Mouse (Mus musculus) MEL (cell line): ENCODE results near the gene Cmklr1. TPM values are rescaled to one million over a fixed set of nuclear protein-coding genes. Genes with fewer than 3 reads are reported as not detected.

Source experiments
- DNase-seq: peaks from one replicate; pipeline ENCODE4 v3.0.0; 2011; ENCODE audit warnings: low read depth, low spot score
- H3K27ac ChIP-seq: 2 replicates; pipeline ENCODE4 v1.5.1; 2012; ENCODE audit warnings: low read depth, mild to moderate bottlenecking, control low read depth, low read length, moderate library complexity; ENCODE audit not compliant: control insufficient read depth
- H3K27me3 ChIP-seq, 2 experiments: fragments of 150-350 bp in 1 of 2; sonication (generic) in 1 of 2; 2 replicates each; pipeline ENCODE4 v1.6.1; 2012; ENCODE audit warnings: low read length in 2 of 2, mild to moderate bottlenecking in 2 of 2, improper control_type of control experiment in 1 of 2, moderate library complexity in 1 of 2; ENCODE audit not compliant: insufficient read depth in 2 of 2, control insufficient read depth in 1 of 2
- H3K36me3 ChIP-seq, 2 experiments: 2 replicates each; pipeline ENCODE4 v1.6.1; 2012 to 2014; ENCODE audit warnings: low read length in 2 of 2, improper control_type of control experiment in 1 of 2, inconsistent platforms in 1 of 2, mild to moderate bottlenecking in 1 of 2; ENCODE audit not compliant: insufficient read depth in 2 of 2, control insufficient read depth in 1 of 2
- H3K4me1 ChIP-seq, 2 experiments: fragments of 150-350 bp in 1 of 2; sonication (generic) in 1 of 2; 2 replicates each; pipeline ENCODE4 v1.6.1; 2012; ENCODE audit warnings: low read length in 2 of 2, improper control_type of control experiment in 1 of 2, mild to moderate bottlenecking in 1 of 2; ENCODE audit not compliant: insufficient read depth in 2 of 2, control insufficient read depth in 1 of 2
- H3K4me3 ChIP-seq, 2 experiments: fragments of 150-350 bp in 1 of 2; sonication (generic) in 1 of 2; 2 replicates each; pipeline ENCODE4 v1.5.1; 2012; ENCODE audit warnings: low read depth in 2 of 2, low read length in 2 of 2, mild to moderate bottlenecking in 2 of 2, moderate library complexity in 2 of 2, control low read depth in 1 of 2, improper control_type of control experiment in 1 of 2; ENCODE audit not compliant: control insufficient read depth in 1 of 2, insufficient read depth in 1 of 2
- H3K79me2 ChIP-seq: 2 replicates; pipeline ENCODE4 v1.6.1; 2012; ENCODE audit warnings: mild to moderate bottlenecking, low read length, moderate library complexity; ENCODE audit not compliant: control insufficient read depth, poor library complexity, insufficient read depth
- H3K9ac ChIP-seq: 2 replicates; pipeline ENCODE4 v1.6.1; 2012; ENCODE audit warnings: low read depth, mild to moderate bottlenecking, control low read depth, low read length, moderate library complexity; ENCODE audit not compliant: control insufficient read depth, poor library complexity, severe bottlenecking
- H3K9me3 ChIP-seq: fragments of 150-350 bp; sonication (generic); replicated peaks from 2 replicates; pipeline ENCODE4 v1.6.1; 2012; ENCODE audit warnings: mild to moderate bottlenecking, low read length, improper control_type of control experiment, moderate library complexity; ENCODE audit not compliant: insufficient read depth
- BHLHE40 ChIP-seq: IDR thresholded peaks from 2 replicates; pipeline ENCODE4 v1.6.1; 2012; ENCODE audit warnings: low read depth, mild to moderate bottlenecking, inconsistent platforms, low read length, improper control_type of control experiment, borderline replicate concordance
- CHD1 ChIP-seq: IDR thresholded peaks from 2 replicates; pipeline ENCODE4 v1.6.1; 2012; ENCODE audit warnings: low read depth, mild to moderate bottlenecking, inconsistent platforms, low read length, improper control_type of control experiment
- E2F4 ChIP-seq: IDR thresholded peaks from 2 replicates; pipeline ENCODE4 v1.6.1; 2011; ENCODE audit warnings: low read depth, low read length, improper control_type of control experiment, borderline replicate concordance
- ELF1 ChIP-seq: IDR thresholded peaks from 2 replicates; pipeline ENCODE4 v1.6.1; 2014; ENCODE audit warnings: low read depth, mild to moderate bottlenecking, inconsistent platforms, low read length, improper control_type of control experiment, moderate library complexity
- EP300 ChIP-seq, 2 experiments: IDR thresholded peaks; 2 replicates each; pipeline ENCODE4 v1.6.1; 2011; ENCODE audit warnings: improper control_type of control experiment in 2 of 2, low read length in 2 of 2, low read depth in 1 of 2, mild to moderate bottlenecking in 1 of 2
- ETS1 ChIP-seq: IDR thresholded peaks from 2 replicates; pipeline ENCODE4 v1.6.1; 2012; ENCODE audit warnings: low read depth, mild to moderate bottlenecking, inconsistent platforms, low read length, improper control_type of control experiment, moderate library complexity
- HCFC1 ChIP-seq: IDR thresholded peaks from 2 replicates; pipeline ENCODE4 v1.6.1; 2012; ENCODE audit warnings: low read depth, mild to moderate bottlenecking, inconsistent platforms, low read length, improper control_type of control experiment, moderate library complexity
- MAFK ChIP-seq: IDR thresholded peaks from 2 replicates; pipeline ENCODE4 v1.6.1; 2011; ENCODE audit warnings: low read depth, mild to moderate bottlenecking, low read length, improper control_type of control experiment, borderline replicate concordance
- MAX ChIP-seq: IDR thresholded peaks from 2 replicates; pipeline ENCODE4 v1.6.1; 2011; ENCODE audit warnings: low read length, improper control_type of control experiment
- MAZ ChIP-seq: IDR thresholded peaks from 2 replicates; pipeline ENCODE4 v1.6.1; 2012; ENCODE audit warnings: low read depth, mild to moderate bottlenecking, inconsistent platforms, low read length, improper control_type of control experiment
- MXI1 ChIP-seq: IDR thresholded peaks from 2 replicates; pipeline ENCODE4 v1.6.1; 2011; ENCODE audit warnings: mild to moderate bottlenecking, low read depth, low read length, improper control_type of control experiment
- NRF1 ChIP-seq: IDR thresholded peaks from 2 replicates; pipeline ENCODE4 v1.6.1; 2014; ENCODE audit warnings: low read depth, mild to moderate bottlenecking, inconsistent platforms, low read length, improper control_type of control experiment, moderate library complexity; ENCODE audit not compliant: poor library complexity, insufficient read depth, severe bottlenecking
- POLR2A ChIP-seq, 2 experiments: IDR thresholded peaks; 2 replicates each; pipeline ENCODE4 v1.6.1; 2011 to 2012; ENCODE audit warnings: low read length in 2 of 2, mild to moderate bottlenecking in 2 of 2, control low read depth in 1 of 2, improper control_type of control experiment in 1 of 2, low read depth in 1 of 2, moderate library complexity in 1 of 2; ENCODE audit not compliant: control insufficient read depth in 1 of 2, insufficient read depth in 1 of 2, poor library complexity in 1 of 2
- POLR2AphosphoS2 ChIP-seq: IDR thresholded peaks from 2 replicates; pipeline ENCODE4 v1.6.1; 2011; ENCODE audit warnings: low read length, improper control_type of control experiment
- TAL1 ChIP-seq: IDR thresholded peaks from 2 replicates; pipeline ENCODE4 v1.6.1; 2012; ENCODE audit warnings: mild to moderate bottlenecking, inconsistent platforms, low read length, moderate library complexity, mixed read lengths
- ZC3H11A ChIP-seq: IDR thresholded peaks from 2 replicates; pipeline ENCODE4 v1.6.1; 2012; ENCODE audit warnings: low read depth, mild to moderate bottlenecking, inconsistent platforms, low read length, improper control_type of control experiment
- ZMIZ1 ChIP-seq: IDR thresholded peaks from 2 replicates; pipeline ENCODE4 v1.6.1; 2012; ENCODE audit warnings: low read depth, mild to moderate bottlenecking, inconsistent platforms, low read length, improper control_type of control experiment, moderate library complexity
- ZNF384 ChIP-seq: IDR thresholded peaks from 2 replicates; pipeline ENCODE4 v1.6.1; 2012; ENCODE audit warnings: low read depth, mild to moderate bottlenecking, inconsistent platforms, low read length, improper control_type of control experiment
- polyA plus RNA-seq, 2 experiments: library from polyadenylated mRNA; stranded (reverse) in 1 of 2; unstranded in 1 of 2; fragments of >175 nt in 1 of 2; fragments of >200 nt in 1 of 2; gene quantifications; 2 replicates each; pipeline versions ENCODE4 v1.2.1 to v1.2.4; 2012; ENCODE audit warnings: low replicate concordance in 2 of 2, low read depth in 1 of 2; ENCODE audit not compliant: insufficient read length in 2 of 2, insufficient read depth in 1 of 2, missing spikeins in 1 of 2
- total RNA-seq: library from RNA; depleted of rRNA; stranded (reverse); fragments of 300-350 nt; gene quantifications from 2 replicates; pipeline ENCODE4 v1.2.3, GENCODE M21; 2012

Cmklr1 gene
- total and polyA plus RNA-seq, 3 experiments = not detected

DNA sequence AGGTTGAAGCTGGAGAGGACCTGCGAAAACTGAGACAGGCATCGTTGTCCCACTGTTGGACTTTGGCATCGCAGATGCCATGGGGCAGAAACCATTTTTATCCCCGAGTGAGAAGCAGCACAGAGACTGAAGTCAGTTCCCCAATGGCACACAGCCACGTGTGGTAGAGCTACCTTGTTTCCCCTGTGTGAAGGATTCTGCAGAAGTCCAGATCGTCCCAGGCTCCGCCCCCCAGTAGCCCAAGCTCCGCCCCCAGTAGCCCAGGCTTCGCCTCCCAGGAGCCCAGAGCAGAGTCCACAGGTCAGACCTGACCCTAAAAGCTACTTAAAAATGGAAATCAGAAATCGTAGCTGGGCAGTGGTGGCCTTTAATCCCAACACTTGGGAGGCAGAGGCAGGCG lies 4.0 kb upstream of the Cmklr1 start:
- no peak overlapping the region for H3K9ac ChIP-seq
- no peaks in the 10 kb centered on the region for H3K79me2 ChIP-seq
- H3K27me3 ChIP-seq = no peaks in the 10 kb centered on the region
- no peak for DNase-seq
- no peaks in the 10 kb centered on the region for H3K4me1 ChIP-seq
- TF ChIP-seq ZMIZ1 = no peak
- TF ChIP-seq POLR2AphosphoS2 = no peak
- no peak for TF ChIP-seq CHD1
- TF ChIP-seq HCFC1 = no peak
- no peak for TF ChIP-seq ZC3H11A
- TF ChIP-seq MAX = no peak
- no peak for TF ChIP-seq MAZ
- no peak for TF ChIP-seq POLR2A (IDR thresholded peaks at IDR 0.05; ENCODE audit: control insufficient read depth in 1 of 2, insufficient read depth in 1 of 2, low read depth in 1 of 2, low read length in 2 of 2, poor library complexity in 1 of 2)
- no peak for TF ChIP-seq TAL1
- TF ChIP-seq EP300 (IDR thresholded peaks at IDR 0.05; ENCODE audit: low read depth in 1 of 2, low read length in 2 of 2) = no peak
- no peak for TF ChIP-seq NRF1
- no peak for TF ChIP-seq BHLHE40
- TF ChIP-seq, all 39 proteins: peak for 0
- Histone ChIP-seq H3K27ac (no peak overlapping the region), H3K4me3 (no peak overlapping the region), H3K9me3 (no peaks in the 10 kb centered on the region), H3K36me3 (no peaks in the 10 kb centered on the region)

DNA sequence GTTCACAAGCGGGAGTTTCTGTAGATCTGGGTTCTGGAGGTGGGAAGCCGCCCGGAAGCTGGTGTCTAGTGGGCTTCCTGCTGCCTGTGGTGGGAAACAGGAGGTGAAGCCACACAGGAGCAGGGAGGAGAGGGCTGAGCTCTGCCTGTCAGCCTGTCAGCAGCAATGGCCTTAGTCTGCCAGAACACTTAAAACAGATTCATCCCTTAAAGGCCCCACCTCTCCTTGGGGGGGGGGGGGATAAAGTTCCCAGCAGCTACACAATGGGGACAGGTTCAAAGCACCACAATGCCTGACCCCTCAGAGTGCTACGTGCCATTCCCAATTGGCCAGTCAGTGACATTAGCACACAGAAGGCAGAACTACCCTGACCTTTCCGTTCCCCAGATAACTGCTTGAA lies 2.0 kb upstream of the Cmklr1 start:
- Histone ChIP-seq H3K9me3 (no peaks in the 10 kb centered on the region), H3K27ac (no peak overlapping the region), H3K4me1 (no peaks in the 10 kb centered on the region), H3K79me2 (no peaks in the 10 kb centered on the region), H3K36me3 (no peaks in the 10 kb centered on the region), H3K9ac (no peak overlapping the region), H3K4me3 (no peak overlapping the region), H3K27me3 (no peaks in the 10 kb centered on the region)
- no peak for DNase-seq
- no peak for TF ChIP-seq POLR2AphosphoS2

DNA sequence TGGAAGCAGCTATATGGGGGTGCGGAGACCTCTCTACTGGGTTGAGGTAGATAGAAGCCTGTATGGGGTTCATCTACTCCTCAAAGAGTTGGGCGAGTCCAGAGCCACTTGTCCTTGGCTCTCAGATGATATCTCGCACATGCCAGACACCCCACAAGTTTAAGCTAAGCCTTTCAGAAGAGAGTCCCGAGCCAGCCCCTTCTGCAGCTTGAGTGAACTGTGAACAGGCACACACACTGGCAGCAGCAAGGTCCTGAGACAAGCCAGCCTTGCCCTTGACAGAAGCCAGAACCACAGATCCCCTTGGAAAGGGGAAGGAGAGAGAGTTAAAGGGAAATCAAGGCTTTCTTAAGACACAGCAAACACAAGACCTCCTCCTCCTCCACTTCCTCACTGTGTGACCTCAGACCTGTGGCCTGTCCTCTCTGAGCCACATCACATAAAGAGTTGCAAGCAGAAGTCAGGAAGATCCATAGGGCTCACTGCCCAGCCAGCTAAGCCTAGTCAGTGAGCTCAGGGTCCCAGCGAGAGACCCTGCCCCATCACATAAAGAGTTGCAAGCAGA lies 1.5 kb downstream of the Cmklr1 start:
- Histone ChIP-seq H3K9me3 (no peaks in the 10 kb centered on the region), H3K79me2 (no peaks in the 10 kb centered on the region), H3K36me3 (no peaks in the 10 kb centered on the region), H3K27ac (no peak overlapping the region), H3K27me3 (no peaks in the 10 kb centered on the region), H3K9ac (no peak overlapping the region), H3K4me1 (no peaks in the 10 kb centered on the region), H3K4me3 (no peak overlapping the region)
- TF ChIP-seq NRF1 (no peak), ETS1 (no peak), ELF1 (no peak), ZC3H11A (no peak), POLR2AphosphoS2 (no peak), MXI1 (no peak), ZNF384 (no peak), HCFC1 (no peak), E2F4 (no peak), MAFK (no peak), MAZ (no peak)
- DNase-seq = no peak
